Mouse (Mus musculus) myocyte (in vitro differentiated cells): ENCODE results near the gene Msln.

Source experiments
- CEBPB ChIP-seq: IDR thresholded peaks from 2 replicates; pipeline ENCODE4 v1.6.1; 2011; ENCODE audit warnings: mild to moderate bottlenecking, moderate library complexity; ENCODE audit not compliant: poor library complexity, insufficient read depth, severe bottlenecking
- E2F4 ChIP-seq: IDR thresholded peaks from one replicate; pipeline ENCODE4 v1.6.1; 2011; ENCODE audit warnings: mild to moderate bottlenecking, control low read depth, moderate library complexity; ENCODE audit not compliant: insufficient read depth
- MAX ChIP-seq: IDR thresholded peaks from one replicate; pipeline ENCODE4 v1.6.1; 2011; ENCODE audit warnings: low read depth, mild to moderate bottlenecking, control low read depth
- MYOD1 ChIP-seq, 3 experiments: IDR thresholded peaks; one replicate each; pipeline ENCODE4 v1.6.1; 2011; ENCODE audit warnings: control low read depth in 2 of 3, low read depth in 2 of 3, mild to moderate bottlenecking in 2 of 3, moderate library complexity in 1 of 3; ENCODE audit not compliant: insufficient read length in 2 of 3, control insufficient read depth in 1 of 3
- POLR2A ChIP-seq: IDR thresholded peaks from one replicate; pipeline ENCODE4 v1.6.1; 2011; ENCODE audit warnings: low read depth, mild to moderate bottlenecking, control low read depth, moderate library complexity; ENCODE audit not compliant: insufficient read length
- SRF ChIP-seq: IDR thresholded peaks from one replicate; pipeline ENCODE4 v1.6.1; 2011; ENCODE audit warnings: low read depth; ENCODE audit not compliant: control insufficient read depth, insufficient read length
- USF1 ChIP-seq: IDR thresholded peaks from one replicate; pipeline ENCODE4 v1.6.1; 2011; ENCODE audit warnings: low read depth, mild to moderate bottlenecking, control low read depth, moderate library complexity

DNA sequence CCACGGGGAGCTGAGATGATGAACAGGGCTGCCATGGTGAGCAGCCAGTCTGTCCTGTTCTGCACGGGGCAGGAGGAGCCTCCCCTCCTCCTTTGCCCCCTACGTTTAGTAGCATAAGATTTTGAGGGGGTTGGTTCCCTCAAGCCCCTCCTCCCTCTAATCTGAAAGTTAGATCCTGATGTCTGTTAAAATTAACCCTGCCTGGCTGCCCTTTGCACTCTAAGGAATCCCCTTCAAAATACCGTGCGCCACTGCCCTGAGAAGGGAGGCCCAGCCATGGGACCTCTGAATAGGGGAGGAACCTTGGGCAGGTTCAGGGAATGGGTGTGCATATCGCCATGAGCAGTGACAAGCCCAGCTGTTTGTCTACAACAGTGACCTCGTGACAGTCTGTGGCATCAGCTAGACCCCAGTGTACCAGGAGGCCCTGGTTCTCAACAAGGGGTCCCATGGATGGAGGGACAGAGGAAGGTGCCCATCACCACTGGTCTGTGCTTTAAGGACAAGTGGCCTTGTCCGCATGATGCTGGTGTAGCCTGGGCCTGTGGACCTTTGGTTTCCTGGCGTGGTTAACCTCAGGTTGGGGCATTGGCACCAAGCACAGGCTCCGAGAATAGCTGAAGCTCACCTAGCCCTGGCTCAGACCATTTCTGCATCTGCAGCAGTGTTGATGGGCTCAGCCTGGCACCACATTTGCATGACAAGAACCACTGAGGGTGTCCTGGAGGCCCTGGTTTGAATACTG, 21.3 kb upstream of the Msln start:
- TF ChIP-seq POLR2A (no peak), E2F4 (no peak), USF1 (no peak), MAX (no peak), SRF (no peak), MYOD1 (IDR thresholded peaks at IDR 0.05; ENCODE audit: control insufficient read depth in 1 of 3, insufficient read length in 2 of 3, low read depth in 2 of 3) (no peak), CEBPB (no peak)
